Mouse (Mus musculus) G1E (cell line): ENCODE results near the gene Pld1. TPM values are rescaled to one million over a fixed set of nuclear protein-coding genes. Genes with fewer than 3 reads are reported as not detected.

Experiments used
- ATAC-seq: 2 replicates; pipeline ENCODE4 v1.8.0; 2016; ENCODE audit warnings: mild to moderate bottlenecking; ENCODE audit not compliant: insufficient number of reproducible peaks, poor library complexity, low FRiP score, severe bottlenecking; ENCODE audit errors: extremely low read depth
- DNase-seq: peaks from one replicate; pipeline ENCODE4 v3.0.0; 2012; ENCODE audit warnings: low spot score
- H3K27me3 ChIP-seq: 2 replicates; pipeline ENCODE4 v1.6.1; 2012; ENCODE audit warnings: mild to moderate bottlenecking, low read length, inconsistent platforms; ENCODE audit not compliant: insufficient read depth
- H3K36me3 ChIP-seq: replicated peaks from 2 replicates; pipeline ENCODE3; 2012; ENCODE audit warnings: mild to moderate bottlenecking, inconsistent platforms
- H3K4me1 ChIP-seq: 2 replicates; pipeline ENCODE4 v1.6.1; 2012; ENCODE audit warnings: low read depth, low read length, inconsistent platforms, mixed read lengths; ENCODE audit not compliant: insufficient read depth
- H3K4me3 ChIP-seq: 2 replicates; pipeline ENCODE4 v1.5.1; 2012; ENCODE audit warnings: low read depth, mild to moderate bottlenecking, inconsistent platforms, low read length, moderate library complexity, mixed read lengths
- H3K9me3 ChIP-seq: replicated peaks from 2 replicates; pipeline ENCODE4 v1.6.1; 2012; ENCODE audit warnings: inconsistent platforms
- CTCF ChIP-seq: IDR thresholded peaks from 2 replicates; pipeline ENCODE4 v1.5.1; 2012; ENCODE audit warnings: low read depth, low read length, inconsistent platforms, mixed read lengths
- GATA1 ChIP-seq: IDR thresholded peaks from 2 replicates; pipeline ENCODE4 v1.6.1; 2012; ENCODE audit warnings: borderline replicate concordance, low read length, inconsistent platforms, mixed read lengths
- GATA2 ChIP-seq: IDR thresholded peaks from 2 replicates; pipeline ENCODE4 v1.6.1; 2012; ENCODE audit warnings: low read depth, low read length, inconsistent platforms, borderline replicate concordance
- POLR2AphosphoS5 ChIP-seq: IDR thresholded peaks from 2 replicates; pipeline ENCODE4 v1.6.1; 2012; ENCODE audit warnings: low read depth, low read length, inconsistent platforms; ENCODE audit not compliant: insufficient replicate concordance
- TAL1 ChIP-seq: conservative IDR thresholded peaks from 2 replicates; pipeline ENCODE4 v1.6.1; 2012; ENCODE audit warnings: low read depth, low read length, inconsistent platforms, mixed read lengths
- polyA plus RNA-seq: library from polyadenylated mRNA; stranded (reverse); fragments of >175 nt; gene quantifications from 2 replicates; pipeline ENCODE4 v1.2.3, GENCODE M21; 2012
- total RNA-seq, 2 experiments: library from RNA; stranded (forward) in 1 of 2; stranded (reverse) in 1 of 2; fragments of 200-1000 nt in 1 of 2; fragments of >200 nt in 1 of 2; fragmentation: Nextera tagmentation in 1 of 2; gene quantifications; 2 replicates each; pipeline ENCODE4 v1.2.3; 2014 to 2017

Pld1 gene
- total and polyA plus RNA-seq, 3 experiments = 0.38 to 0.82 TPM; not detected in 1

DNA sequence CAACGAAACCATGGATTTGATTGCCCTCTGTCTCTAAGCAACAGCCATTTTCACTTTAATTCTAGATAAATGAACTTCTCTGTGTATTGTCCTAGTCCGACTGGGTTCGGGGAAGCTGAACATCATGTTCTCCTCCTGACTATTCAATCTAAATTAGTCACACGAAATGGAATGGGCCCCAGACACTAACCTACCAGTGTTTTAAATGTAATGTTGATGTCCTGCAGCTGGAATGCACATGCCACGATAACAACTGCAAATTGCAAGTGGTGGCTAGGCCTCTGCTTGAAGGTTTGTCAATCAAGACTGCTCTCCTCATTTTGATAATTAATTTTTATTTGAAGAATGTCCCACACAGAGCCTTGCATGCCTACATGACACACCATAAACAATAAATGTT, 203.2 kb downstream of the Pld1 start:
- no peaks in the 10 kb centered on the region for H3K27me3 ChIP-seq
- H3K4me1 ChIP-seq = no peaks in the 10 kb centered on the region
- no peak for ATAC-seq

GRCm38 (mm10) chr3:28142121-28142520, 203.6 kb downstream of the Pld1 start:
- no peaks in the 10 kb centered on the region for H3K4me1 ChIP-seq
- H3K36me3 ChIP-seq = no peaks in the 10 kb centered on the region
- ATAC-seq (no peak), DNase-seq (no peak)
- H3K4me3 ChIP-seq = no peak overlapping the region
- H3K9me3 ChIP-seq = no peaks in the 10 kb centered on the region
- no peaks in the 10 kb centered on the region for H3K27me3 ChIP-seq
- TF ChIP-seq GATA2 (no peak), GATA1 (no peak), POLR2AphosphoS5 (no peak), TAL1 (no peak), CTCF (no peak)

More for the DNA sequence above, 203.2 kb downstream of the Pld1 start:
- no peak overlapping the region for H3K4me3 ChIP-seq
- H3K36me3 ChIP-seq = no peaks in the 10 kb centered on the region
- no peak for DNase-seq
- no peak for TF ChIP-seq POLR2AphosphoS5
- TF ChIP-seq GATA1 = no peak
- TF ChIP-seq TAL1 = no peak
- TF ChIP-seq GATA2 = no peak
- TF ChIP-seq CTCF = no peak
- no peaks in the 10 kb centered on the region for H3K9me3 ChIP-seq

- H3K36me3 ChIP-seq = no peaks in the 10 kb centered on the region
- no peak for ATAC-seq
- no peaks in the 10 kb centered on the region for H3K27me3 ChIP-seq
- no peaks in the 10 kb centered on the region for H3K4me1 ChIP-seq
- no peak for DNase-seq
- H3K4me3 ChIP-seq = no peak overlapping the region
- TF ChIP-seq GATA2 (no peak), GATA1 (no peak), TAL1 (no peak), POLR2AphosphoS5 (no peak), CTCF (no peak)
- H3K9me3 ChIP-seq = no peaks in the 10 kb centered on the region
Measured at GRCm38 (mm10) chr3:28144676-28145075, 206.2 kb downstream of the Pld1 start.

GRCm38 (mm10) chr3:28145461-28145860, 207.0 kb downstream of the Pld1 start:
- no peaks in the 10 kb centered on the region for H3K4me1 ChIP-seq
- TF ChIP-seq GATA1 = no peak
- no peak for TF ChIP-seq GATA2
- no peak for TF ChIP-seq POLR2AphosphoS5
- no peak for TF ChIP-seq TAL1
- TF ChIP-seq CTCF = no peak
- no peaks in the 10 kb centered on the region for H3K9me3 ChIP-seq
- H3K36me3 ChIP-seq = no peaks in the 10 kb centered on the region
- no peak for DNase-seq
- no peaks in the 10 kb centered on the region for H3K27me3 ChIP-seq
- no peak overlapping the region for H3K4me3 ChIP-seq
- no peak for ATAC-seq

DNA sequence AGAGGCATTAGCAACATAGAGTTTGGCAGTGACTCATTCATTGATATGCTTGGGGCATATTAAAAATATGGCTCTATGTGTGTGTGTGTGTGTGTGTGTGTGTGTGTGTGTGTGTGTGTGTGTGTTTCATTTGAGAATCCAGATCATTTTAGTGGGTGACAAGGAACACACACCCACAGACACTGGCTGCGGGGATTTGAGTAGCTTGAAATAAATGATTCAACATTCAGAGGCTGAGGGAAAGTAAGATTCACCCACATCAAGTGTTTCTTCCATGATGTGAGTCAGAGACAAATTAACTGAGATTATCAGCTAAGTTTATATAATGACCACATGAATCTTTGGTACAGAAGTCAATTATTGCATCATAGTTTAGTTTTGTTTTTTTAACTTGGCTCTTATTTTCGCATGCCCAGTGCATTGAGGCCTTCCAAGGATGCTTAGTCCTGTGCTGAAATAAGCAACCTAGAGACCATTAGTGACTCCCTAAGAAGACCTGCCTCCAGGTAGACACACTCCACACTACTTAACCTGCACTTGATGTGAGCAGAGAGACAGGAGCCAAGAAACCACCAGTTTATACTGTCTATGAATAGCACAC, 211.3 kb downstream of the Pld1 start:
- no peak for ATAC-seq
- no peaks in the 10 kb centered on the region for H3K27me3 ChIP-seq
- H3K9me3 ChIP-seq = no peaks in the 10 kb centered on the region; the same call in 1 of the 2 replicates
- DNase-seq = no peak
- TF ChIP-seq TAL1 = no peak
- H3K4me3 ChIP-seq = no peak overlapping the region
- no peaks in the 10 kb centered on the region for H3K4me1 ChIP-seq
- H3K36me3 ChIP-seq = no peaks in the 10 kb centered on the region

DNA sequence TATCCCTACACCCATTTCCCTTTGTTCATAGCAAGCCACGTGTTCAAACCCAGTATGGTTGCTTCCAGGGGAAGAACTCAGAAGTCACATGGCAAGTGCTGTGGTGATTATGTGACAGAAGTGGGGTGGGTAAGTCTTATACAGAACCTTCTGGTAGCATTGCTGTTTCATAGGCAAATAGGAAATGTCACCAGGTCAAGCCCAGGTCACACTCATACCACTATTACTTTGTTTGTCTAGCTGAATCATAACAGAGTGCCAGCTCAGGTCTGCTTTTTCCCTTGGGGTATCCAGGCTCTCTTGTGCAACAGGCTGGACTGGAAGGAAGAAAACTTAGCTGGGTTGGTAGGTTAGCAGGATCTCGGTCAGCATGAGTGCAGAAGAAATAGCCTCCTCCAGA, 219.5 kb downstream of the Pld1 start:
- Histone ChIP-seq H3K9me3 (no peaks in the 10 kb centered on the region), H3K36me3 (no peaks in the 10 kb centered on the region)

DNA sequence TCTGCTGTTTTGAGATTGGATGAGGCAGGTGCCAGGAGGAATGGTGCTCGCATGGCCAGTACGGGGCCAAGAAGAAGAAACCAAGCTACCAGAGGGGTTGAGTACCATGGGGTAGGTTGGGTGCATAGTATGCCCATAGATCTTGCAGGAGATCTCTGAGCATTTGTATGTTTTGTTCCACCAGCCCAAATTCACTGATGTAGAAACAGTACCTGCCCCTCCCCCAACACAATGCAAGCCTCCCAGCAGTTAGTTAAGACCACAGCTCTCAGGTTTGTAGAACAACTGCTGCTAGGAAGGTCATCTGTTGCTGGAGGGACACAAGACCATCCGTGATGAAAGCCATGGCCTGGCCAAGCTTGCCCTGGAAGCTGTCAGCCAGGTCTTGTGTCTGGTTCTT, 220.4 kb downstream of the Pld1 start:
- TF ChIP-seq POLR2AphosphoS5 (no peak), GATA2 (no peak)
- no peak for DNase-seq
- Histone ChIP-seq H3K4me3 (no peak overlapping the region), H3K27me3 (no peaks in the 10 kb centered on the region; the same call in 1 of the 2 replicates), H3K36me3 (no peaks in the 10 kb centered on the region), H3K9me3 (no peaks in the 10 kb centered on the region), H3K4me1 (no peaks in the 10 kb centered on the region)
- ATAC-seq = no peak

More for the DNA sequence above, 219.5 kb downstream of the Pld1 start:
- DNase-seq = no peak
- no peak overlapping the region for H3K4me3 ChIP-seq
- no peaks in the 10 kb centered on the region; the same call in 1 of the 2 replicates for H3K27me3 ChIP-seq
- TF ChIP-seq TAL1 = no peak
- TF ChIP-seq CTCF = no peak
- no peaks in the 10 kb centered on the region for H3K4me1 ChIP-seq
- ATAC-seq = no peak
